In genomic region chr15:8969061-8969635, GRCm38 (mm10) we compare ENCODE assay signal across 29 mouse cellular contexts. TPM values are rescaled to one million over a fixed set of nuclear protein-coding genes. Genes with fewer than 3 reads are reported as not detected.
DNase-seq lines count a peak whose midpoint lies in the region; ATAC-seq and TF ChIP-seq lines count a peak whose summit lies in the region.
"Had no signal": no experiment of that assay in that cellular context is flagged by ENCODE, and none has a peak within 500 bp of the region (broad histone marks: within the 10 kb centered on the region; RNA-seq: fewer than 3 reads in every experiment).

No protein-coding gene starts in this region.

- TF ChIP-seq POLR2A in kidney, adult 2 months (IDR thresholded peaks at IDR 0.05; ENCODE audit: low read depth, low read length): no peak

- ATAC-seq in intestine, embryonic 15.5 days: peak; percentile 10; the same call in 1 of the 2 replicates
- no peak for ATAC-seq in intestine, embryonic 16.5 days
- ATAC-seq in kidney, embryonic 15.5 days (replicated peaks; ENCODE audit: low FRiP score): peak; percentile 75
- no peak for ATAC-seq in megakaryocyte-erythroid progenitor cell, adult 5-6 weeks (replicated peaks; ENCODE audit: low FRiP score, low TSS enrichment, poor library complexity, severe bottlenecking)
- ATAC-seq: forebrain, embryonic 16.5 days; hindbrain, embryonic 16.5 days; liver, embryonic 12.5 days; Patski had no signal

- no peak for TF ChIP-seq CTCF in kidney, adult 2 months (conservative IDR thresholded peaks at IDR 0.05; ENCODE audit: insufficient read depth, insufficient read length, low read depth, low read length)

- H3K4me2 ChIP-seq in intestine, embryonic 15.5 days (replicated peaks): no peak overlapping the region
- H3K4me2 ChIP-seq in intestine, embryonic 16.5 days (ENCODE audit: low read depth, low read length): no peak overlapping the region
- 0 out of 2 replicates have a peak overlapping the region, but pooled peaks have one; percentile 59 for H3K4me2 ChIP-seq in kidney, embryonic 15.5 days
- H3K4me2 ChIP-seq: embryonic facial prominence, embryonic 13.5 days had no signal

- no peaks in the 10 kb centered on the region for H3K9me3 ChIP-seq in intestine, embryonic 15.5 days
- no peaks in the 10 kb centered on the region for H3K9me3 ChIP-seq in intestine, embryonic 16.5 days (ENCODE audit: control insufficient read depth, low read length)
- no peaks in the 10 kb centered on the region for H3K9me3 ChIP-seq in kidney, embryonic 15.5 days (replicated peaks)
- H3K9me3 ChIP-seq: embryonic facial prominence, embryonic 13.5 days; forebrain, embryonic 10.5 days; liver, embryonic 12.5 days; midbrain, embryonic 10.5 days; neural tube, embryonic 13.5 days had no signal

- peak; percentile 51 for DNase-seq in kidney, adult 2 months
- peak; percentile 31 to 38 for DNase-seq in kidney, postnatal 36 days
- no peak for DNase-seq in lung, adult 18-20 months
- DNase-seq: adrenal gland, postnatal 10 days; cerebellum, adult 11 months; cerebellum, adult 9-10 months; heart, postnatal 14 days; layer of hippocampus, postnatal 36 days; left cerebral cortex, postnatal 4 days; lung, adult 2 months; lung, postnatal 10 days; right cerebral cortex, postnatal 4 days; thymus, adult 2 months; thymus, postnatal 36 days had no signal

- 0 out of 2 replicates have a peak, but pooled peaks cover 2% of the 10 kb centered on the region for H3K4me1 ChIP-seq in intestine, embryonic 15.5 days (replicated peaks)
- peaks cover 6% of the 10 kb centered on the region; the same call in 1 of the 2 replicates for H3K4me1 ChIP-seq in intestine, embryonic 16.5 days (ENCODE audit: control insufficient read depth, insufficient read depth, low read length)
- H3K4me1 ChIP-seq in kidney, adult 2 months (ENCODE audit: control insufficient read depth, insufficient read depth, low read length): peaks cover 10% of the 10 kb centered on the region; the same call in 1 of the 2 replicates
- H3K4me1 ChIP-seq in kidney, embryonic 15.5 days: peaks cover 11% of the 10 kb centered on the region
- H3K4me1 ChIP-seq: embryonic facial prominence, embryonic 13.5 days; liver, embryonic 12.5 days; neural tube, embryonic 13.5 days had no signal

- no peak overlapping the region for H3K4me3 ChIP-seq in intestine, embryonic 15.5 days (replicated peaks)
- no peak overlapping the region for H3K4me3 ChIP-seq in intestine, embryonic 16.5 days (ENCODE audit: low read length)
- H3K4me3 ChIP-seq in kidney, adult 2 months (ENCODE audit: insufficient read depth, low read depth, low read length): peak overlapping the region; percentile 52
- H3K4me3 ChIP-seq in kidney, embryonic 15.5 days (replicated peaks): no peak overlapping the region
- H3K4me3 ChIP-seq: embryonic facial prominence, embryonic 13.5 days; forebrain, embryonic 10.5 days; liver, embryonic 12.5 days; midbrain, embryonic 10.5 days; myocyte; neural tube, embryonic 13.5 days had no signal

- no peak overlapping the region for H3K9ac ChIP-seq in intestine, embryonic 15.5 days
- no peak overlapping the region for H3K9ac ChIP-seq in intestine, embryonic 16.5 days (ENCODE audit: low read depth, low read length)
- no peak overlapping the region for H3K9ac ChIP-seq in kidney, embryonic 15.5 days
- H3K9ac ChIP-seq: embryonic facial prominence, embryonic 13.5 days; liver, embryonic 12.5 days; neural tube, embryonic 13.5 days had no signal

- no peaks in the 10 kb centered on the region for H3K27me3 ChIP-seq in intestine, embryonic 15.5 days (replicated peaks)
- no peaks in the 10 kb centered on the region for H3K27me3 ChIP-seq in intestine, embryonic 16.5 days (replicated peaks; ENCODE audit: control insufficient read depth, insufficient read depth, low read length)
- H3K27me3 ChIP-seq in kidney, adult 2 months (replicated peaks; ENCODE audit: control insufficient read depth, insufficient read depth, low read length): no peaks in the 10 kb centered on the region
- no peaks in the 10 kb centered on the region for H3K27me3 ChIP-seq in kidney, embryonic 15.5 days
- H3K27me3 ChIP-seq: embryonic facial prominence, embryonic 13.5 days; liver, embryonic 12.5 days; neural tube, embryonic 13.5 days had no signal

- no peaks in the 10 kb centered on the region for H3K36me3 ChIP-seq in intestine, embryonic 15.5 days
- H3K36me3 ChIP-seq in intestine, embryonic 16.5 days (ENCODE audit: control insufficient read depth, insufficient read depth, low read length): no peaks in the 10 kb centered on the region
- no peaks in the 10 kb centered on the region for H3K36me3 ChIP-seq in kidney, adult 2 months (ENCODE audit: control insufficient read depth, insufficient read depth, low read length)
- H3K36me3 ChIP-seq in kidney, embryonic 15.5 days: no peaks in the 10 kb centered on the region
- H3K36me3 ChIP-seq: embryonic facial prominence, embryonic 13.5 days; forebrain, embryonic 10.5 days; liver, embryonic 12.5 days; midbrain, embryonic 10.5 days; neural tube, embryonic 13.5 days had no signal

- H3K27ac ChIP-seq in intestine, embryonic 15.5 days: no peak overlapping the region
- H3K27ac ChIP-seq in intestine, embryonic 16.5 days (ENCODE audit: low read length): no peak overlapping the region
- H3K27ac ChIP-seq in kidney, adult 2 months (ENCODE audit: insufficient read depth, low read depth, low read length): peak overlapping the region; percentile 96
- H3K27ac ChIP-seq in kidney, embryonic 15.5 days: no peak overlapping the region
- H3K27ac ChIP-seq: embryonic facial prominence, embryonic 13.5 days; forebrain, embryonic 10.5 days; liver, embryonic 12.5 days; macrophage; midbrain, embryonic 10.5 days; neural tube, embryonic 13.5 days had no signal

- WGBS in intestine, embryonic 15.5 days: 74% methylated on average over 10 of the region's 10 CpGs
- WGBS in intestine, embryonic 16.5 days: 75% methylated on average over 10 of the region's 10 CpGs
- WGBS in kidney, adult 2 months: 35% methylated on average over 10 of the region's 10 CpGs
- 62% methylated on average over 10 of the region's 10 CpGs for WGBS in kidney, embryonic 15.5 days

RNA-seq across cellular contexts. Expression of gene Ranbp3l, which starts 1.4 kb away (rescaled TPM):
- 0.38 and 0.41 TPM in 2 replicates for polyA plus RNA-seq in intestine, embryonic 15.5 days (2015; fragmentation: Nextera tagmentation; extraction: Ambion mirVana)
- polyA plus RNA-seq in intestine, embryonic 16.5 days (2015; fragmentation: Nextera tagmentation; extraction: Ambion mirVana): 0.12 and 0.31 TPM in 2 replicates
- 17.8 and 26.1 TPM in 2 replicates for polyA plus RNA-seq in kidney, adult 2 months (2012; rRNA removed)
- polyA plus RNA-seq in kidney, embryonic 15.5 days (2015; fragmentation: Nextera tagmentation; extraction: Ambion mirVana): 1.9 and 2.3 TPM in 2 replicates
- not detected in 2 replicates for total RNA-seq in megakaryocyte-erythroid progenitor cell, adult 5-6 weeks (2014; fragmentation: Nextera tagmentation)
- not detected in 2 replicates for total RNA-seq in megakaryocyte-erythroid progenitor cell, adult 5-6 weeks (2017)
- total RNA-seq: heart, postnatal 14 days; MEL had no signal
- polyA plus RNA-seq: macrophage, myocyte had no signal

Comparison
In these comparisons a context has a peak if more than half of its experiments do, and no peak if none do; other contexts are left out.
1. ATAC-seq: peak in intestine, embryonic 15.5 days (single experiment) and kidney, embryonic 15.5 days (single experiment); none in intestine, embryonic 16.5 days (single experiment) and megakaryocyte-erythroid progenitor cell, adult 5-6 weeks (single experiment).
2. DNase-seq: peak in kidney, adult 2 months (single experiment) and kidney, postnatal 36 days (2 of 2); none in lung, adult 18-20 months (0 of 2).